Mouse (Mus musculus): ENCODE results near the gene Elf5.

Elf5 gene

GRCm38 (mm10) chr2:103411348-103411747 is at the start of gene Elf5:
Elf5 (plus strand) TSS chr2:103411688.
- no peak for DNase-seq (ENCODE audit: extremely low read depth, low read depth)

- no peak for DNase-seq (ENCODE audit: extremely low read depth, low read depth)
Observed at GRCm38 (mm10) chr2:103372541-103372940, 38.9 kb upstream of the Elf5 start.

- DNase-seq (ENCODE audit: extremely low read depth, low read depth) = no peak
Observed at GRCm38 (mm10) chr2:103379502-103380160, 31.9 kb upstream of the Elf5 start.

- no peak for DNase-seq (ENCODE audit: extremely low read depth, low read depth)
Observed at GRCm38 (mm10) chr2:103382174-103382573, 29.3 kb upstream of the Elf5 start.

- DNase-seq (ENCODE audit: extremely low read depth, low read depth) = no peak
Observed at GRCm38 (mm10) chr2:103387881-103388280, 23.6 kb upstream of the Elf5 start.

- DNase-seq (ENCODE audit: extremely low read depth, low read depth) = no peak
Observed at GRCm38 (mm10) chr2:103388311-103388710, 23.2 kb upstream of the Elf5 start.

GRCm38 (mm10) chr2:103390086-103390988 is 21.2 kb upstream of the Elf5 start:
- DNase-seq (ENCODE audit: extremely low read depth, low read depth) = no peak

GRCm38 (mm10) chr2:103391626-103392025 is 19.9 kb upstream of the Elf5 start:
- no peak for DNase-seq (ENCODE audit: extremely low read depth, low read depth)

- DNase-seq (ENCODE audit: extremely low read depth, low read depth) = no peak
Observed at GRCm38 (mm10) chr2:103398110-103398509, 13.4 kb upstream of the Elf5 start.

GRCm38 (mm10) chr2:103400691-103401090 is 10.8 kb upstream of the Elf5 start:
- no peak for DNase-seq (ENCODE audit: extremely low read depth, low read depth)

- DNase-seq (ENCODE audit: extremely low read depth, low read depth) = no peak
Observed at GRCm38 (mm10) chr2:103406239-103406638, 5.2 kb upstream of the Elf5 start.

GRCm38 (mm10) chr2:103411816-103412215 is 328 bp downstream of the Elf5 start:
- DNase-seq (ENCODE audit: extremely low read depth, low read depth) = no peak

GRCm38 (mm10) chr2:103413381-103413780 is 1.9 kb downstream of the Elf5 start:
- DNase-seq (ENCODE audit: extremely low read depth, low read depth) = no peak

- DNase-seq (ENCODE audit: extremely low read depth, low read depth) = no peak
Observed at GRCm38 (mm10) chr2:103415774-103416173, 4.3 kb downstream of the Elf5 start.

- DNase-seq (ENCODE audit: extremely low read depth, low read depth) = no peak
Observed at GRCm38 (mm10) chr2:103420650-103421507, 9.4 kb downstream of the Elf5 start.

GRCm38 (mm10) chr2:103423884-103424283 is 12.4 kb downstream of the Elf5 start:
- DNase-seq (ENCODE audit: extremely low read depth, low read depth) = no peak

GRCm38 (mm10) chr2:103424349-103425026 is 13.0 kb downstream of the Elf5 start:
- peak; percentile 30 for DNase-seq (ENCODE audit: extremely low read depth, low read depth)

- no peak for DNase-seq (ENCODE audit: extremely low read depth, low read depth)
Observed at GRCm38 (mm10) chr2:103425456-103426063, 14.1 kb downstream of the Elf5 start.

- no peak for DNase-seq (ENCODE audit: extremely low read depth, low read depth)
Observed at GRCm38 (mm10) chr2:103428356-103428755, 16.9 kb downstream of the Elf5 start.

GRCm38 (mm10) chr2:103430712-103431111 is 19.2 kb downstream of the Elf5 start:
- no peak for DNase-seq (ENCODE audit: extremely low read depth, low read depth)
